Mouse (Mus musculus) monocyte, adult 2 months (primary cell): ENCODE results near the gene Acer3.

Experiments
- DNase-seq, 2 experiments: peaks; one replicate each; pipeline ENCODE4 v3.0.0; 2022; ENCODE audit warnings: low spot score in 2 of 2, low read depth in 1 of 2

Gene Acer3

DNA sequence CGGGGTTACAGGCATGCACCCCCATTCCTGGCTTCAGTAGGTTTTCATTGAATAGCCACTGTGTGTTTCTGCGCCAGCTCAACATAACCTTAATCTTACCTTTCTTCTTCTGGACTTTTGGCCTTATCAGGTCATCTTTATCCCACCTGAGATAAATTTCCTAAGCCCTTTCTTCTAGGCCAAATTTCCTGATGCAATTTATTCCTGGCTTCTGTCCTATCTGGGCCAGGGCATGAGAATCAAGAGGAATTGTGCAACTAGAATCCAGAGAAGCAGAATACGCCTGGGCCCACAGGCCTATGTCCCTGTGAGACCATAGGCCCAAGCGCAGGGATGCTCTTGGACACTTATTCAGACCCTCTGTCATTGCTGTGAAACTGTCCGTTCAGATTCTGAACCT lies 12.5 kb upstream of the Acer3 start:
- DNase-seq = no peak

DNA sequence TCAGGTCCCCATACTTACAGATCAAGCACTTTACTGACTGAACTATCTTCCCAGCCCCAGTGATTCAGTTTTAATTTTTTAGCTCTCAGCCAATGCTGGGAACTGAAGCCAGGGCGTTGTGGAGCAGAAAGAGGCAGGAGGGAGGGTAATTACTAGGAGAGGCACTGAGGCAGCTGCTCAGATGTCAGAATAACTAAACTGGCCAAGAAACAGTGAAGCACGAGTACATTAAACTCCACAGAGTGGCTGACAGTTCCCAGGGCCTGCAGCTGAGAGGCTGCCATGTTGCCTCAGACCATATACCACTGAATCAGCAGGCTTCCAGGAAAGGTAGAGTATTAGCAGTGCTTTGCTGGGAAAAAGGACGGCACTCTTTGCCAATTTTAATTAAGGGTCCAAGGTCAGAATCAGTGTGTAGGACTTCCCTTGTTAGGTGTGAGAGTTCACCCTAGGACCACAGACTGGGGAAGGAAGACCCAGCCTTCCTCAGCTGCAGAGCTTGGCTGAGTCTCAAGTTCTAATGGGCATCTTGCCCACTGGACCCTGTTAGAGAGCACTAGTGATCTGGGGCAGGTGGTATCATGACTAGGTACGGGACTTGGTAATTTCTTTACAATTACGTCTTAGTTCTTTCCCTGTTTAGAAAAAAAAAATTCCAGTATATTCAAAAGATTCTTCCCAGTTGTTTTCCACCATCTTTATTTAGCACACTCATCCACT lies 11.8 kb upstream of the Acer3 start:
- no peak for DNase-seq

DNA sequence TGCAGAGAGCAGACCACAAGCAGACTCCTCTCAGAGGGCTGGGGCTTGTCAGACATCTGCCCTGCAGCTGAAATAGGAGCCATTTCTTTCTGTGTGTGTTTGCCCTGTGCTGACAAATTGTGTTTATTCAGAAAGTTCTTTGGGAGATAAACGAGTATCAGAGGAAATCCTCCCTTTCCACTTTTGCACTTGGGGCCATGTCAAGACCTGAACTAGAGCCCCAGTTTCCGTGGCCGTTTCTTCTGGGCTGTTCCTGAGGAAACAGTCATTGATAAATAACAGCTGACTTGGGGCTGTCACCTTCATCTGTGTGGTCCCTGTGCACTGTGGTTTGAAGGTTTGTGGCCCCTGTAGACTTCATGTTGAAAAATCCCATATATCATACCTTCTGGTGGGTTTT lies 10.9 kb upstream of the Acer3 start:
- no peak for DNase-seq

DNA sequence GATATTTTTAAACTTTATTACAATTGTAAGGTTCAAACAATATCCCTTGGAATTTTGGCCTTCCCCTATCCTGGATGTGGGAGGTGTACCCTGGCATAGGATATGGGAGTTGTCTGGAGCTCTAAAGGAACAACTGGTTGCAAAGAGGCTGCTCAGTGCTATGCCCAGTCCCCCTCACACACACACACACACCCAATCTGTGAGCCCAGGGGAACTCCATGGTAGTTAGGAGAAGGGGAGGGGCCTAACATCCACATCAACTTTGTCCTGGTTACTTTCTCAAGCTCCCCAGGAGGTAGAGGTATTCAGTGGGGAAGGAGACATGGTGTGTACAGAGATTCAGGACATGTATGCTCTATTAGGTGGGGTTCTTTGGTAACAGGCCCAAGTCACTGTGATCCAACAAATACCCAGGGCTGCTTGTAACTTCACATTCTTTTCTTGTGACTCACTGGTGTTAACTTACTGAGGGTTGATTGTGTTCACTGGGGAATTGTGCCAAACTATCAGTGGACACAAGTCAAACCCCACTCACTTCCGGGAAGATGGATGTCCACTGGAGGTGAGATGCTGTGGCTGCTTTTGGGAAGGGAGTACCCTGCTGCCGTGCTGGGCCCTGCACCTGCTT lies 9.5 kb upstream of the Acer3 start:
- DNase-seq = no peak

DNA sequence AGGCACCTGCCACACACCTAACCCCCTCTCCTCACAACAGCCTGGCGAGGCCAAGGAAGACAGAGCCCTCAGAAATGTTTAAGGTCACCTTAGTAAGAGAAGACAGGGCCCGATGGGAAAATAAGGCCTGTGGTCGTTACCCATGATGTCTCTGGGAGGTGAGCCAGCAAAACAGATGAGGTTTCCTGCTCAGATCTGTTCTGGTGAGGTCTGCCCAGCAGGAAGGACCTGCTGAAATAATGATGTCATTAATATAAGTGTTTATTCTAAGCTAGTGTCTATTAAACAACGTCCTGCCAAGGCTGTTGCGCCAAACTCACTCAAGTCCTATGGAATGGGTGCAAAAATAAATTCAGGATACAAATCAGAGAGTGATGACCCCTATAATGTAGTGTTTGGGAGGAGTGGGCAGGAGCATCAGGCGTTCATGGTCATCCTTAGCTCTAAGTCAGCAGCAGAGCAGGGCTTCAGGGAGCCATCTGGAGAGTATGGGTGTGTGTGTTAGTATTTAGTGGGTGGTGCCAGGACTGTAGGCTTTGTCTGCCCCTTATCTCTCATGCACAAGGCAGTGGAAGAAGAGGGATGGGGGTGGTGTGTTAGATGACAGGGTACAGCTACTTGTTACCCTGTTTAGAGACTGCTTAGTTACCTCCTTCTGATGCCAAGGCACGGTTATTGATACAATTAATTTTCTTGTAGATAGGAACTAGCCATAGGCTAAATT lies 8.8 kb upstream of the Acer3 start:
- no peak for DNase-seq

DNA sequence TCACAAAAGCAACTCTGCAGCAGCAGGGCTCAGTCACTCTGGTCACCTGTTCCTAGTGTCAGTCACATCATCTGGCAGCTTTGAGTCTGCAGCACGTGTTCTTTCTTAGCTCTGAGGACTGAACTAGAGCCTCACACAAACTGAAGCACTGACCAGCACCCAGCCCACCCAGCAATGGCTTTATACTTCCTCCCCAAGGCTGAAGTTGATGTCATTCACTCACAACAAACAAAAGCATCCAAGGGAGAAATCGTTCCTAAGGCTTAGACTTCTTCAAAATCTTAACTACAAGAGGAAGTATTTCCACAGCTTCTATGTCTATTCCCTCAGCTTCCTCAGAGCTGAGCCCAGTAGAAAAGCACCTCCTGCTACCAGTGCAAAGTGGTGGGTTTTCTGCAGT lies 7.3 kb upstream of the Acer3 start:
- no peak for DNase-seq

DNA sequence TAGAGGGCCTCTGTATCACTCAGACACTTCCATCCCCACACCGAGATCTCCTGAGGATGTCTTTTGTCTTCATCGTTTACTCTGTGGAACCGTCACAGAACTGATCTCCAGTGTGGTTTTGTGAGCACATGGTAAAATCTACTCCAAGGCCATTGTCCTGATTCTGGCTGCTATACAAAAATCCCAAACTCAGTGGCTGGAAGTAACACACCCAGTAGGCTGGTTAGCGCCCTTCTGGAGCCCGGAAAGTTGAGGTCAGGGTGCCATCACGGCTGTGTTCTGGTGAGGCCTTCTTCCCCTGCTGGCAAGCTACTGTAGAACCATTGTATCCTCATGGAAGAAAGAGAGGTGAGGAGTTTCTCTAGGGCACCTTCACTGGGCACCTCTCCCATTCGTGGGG lies 5.0 kb upstream of the Acer3 start:
- no peak for DNase-seq

DNA sequence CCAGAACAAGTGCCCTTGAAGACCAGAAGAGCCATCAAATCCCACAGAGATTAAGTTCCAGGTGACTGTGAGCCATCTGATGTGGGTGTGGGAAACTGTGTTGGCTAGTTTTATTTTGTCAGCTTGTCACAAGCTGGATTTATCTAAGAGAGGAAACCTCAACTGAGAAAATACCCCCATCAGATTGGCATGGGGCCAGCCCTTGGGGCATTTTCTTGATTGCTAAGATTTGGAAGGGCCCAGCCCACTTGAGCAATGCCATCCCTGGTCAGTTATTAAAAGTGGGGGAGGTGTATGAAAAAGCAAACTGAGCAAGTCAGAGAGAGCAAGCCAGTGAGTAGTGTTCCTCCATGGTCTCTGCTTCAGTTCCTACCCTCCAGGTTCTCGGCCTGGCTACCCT lies 3.2 kb upstream of the Acer3 start:
- no peak for DNase-seq

DNA sequence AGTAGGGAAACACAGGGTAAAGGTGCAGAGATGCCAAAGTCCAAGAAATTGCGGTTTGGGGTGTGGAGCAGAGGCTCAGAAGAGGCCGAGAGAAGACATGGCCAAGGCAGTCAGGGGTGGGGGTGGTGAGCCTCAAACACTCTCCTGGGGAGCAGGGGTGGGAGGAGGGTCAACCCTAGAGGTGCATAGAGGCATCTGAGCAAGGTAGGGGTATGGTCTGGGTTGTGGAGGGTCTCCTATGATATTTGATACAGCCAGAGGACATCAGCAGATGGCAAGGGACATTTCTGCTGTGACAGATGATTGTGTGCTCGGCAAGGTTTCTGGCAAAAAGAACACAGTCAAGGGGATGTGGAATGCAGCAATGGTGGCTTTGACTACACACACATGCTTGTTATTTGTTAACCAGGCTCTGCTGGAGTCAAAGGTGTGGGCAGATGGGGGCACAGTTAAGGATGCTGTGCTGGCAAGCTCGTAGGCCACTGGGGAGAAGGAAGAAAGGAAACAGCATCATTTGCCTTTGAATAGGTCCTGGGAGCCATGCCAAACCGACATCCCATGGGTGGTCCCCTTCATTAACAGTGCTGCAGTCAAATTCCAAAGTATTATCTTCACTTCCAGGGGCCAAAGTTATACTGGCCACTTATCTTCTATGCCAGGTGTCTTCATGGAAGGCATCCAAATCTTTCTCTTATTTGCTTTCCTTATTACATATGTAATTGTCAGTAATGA lies 2.4 kb upstream of the Acer3 start:
- DNase-seq = no peak

DNA sequence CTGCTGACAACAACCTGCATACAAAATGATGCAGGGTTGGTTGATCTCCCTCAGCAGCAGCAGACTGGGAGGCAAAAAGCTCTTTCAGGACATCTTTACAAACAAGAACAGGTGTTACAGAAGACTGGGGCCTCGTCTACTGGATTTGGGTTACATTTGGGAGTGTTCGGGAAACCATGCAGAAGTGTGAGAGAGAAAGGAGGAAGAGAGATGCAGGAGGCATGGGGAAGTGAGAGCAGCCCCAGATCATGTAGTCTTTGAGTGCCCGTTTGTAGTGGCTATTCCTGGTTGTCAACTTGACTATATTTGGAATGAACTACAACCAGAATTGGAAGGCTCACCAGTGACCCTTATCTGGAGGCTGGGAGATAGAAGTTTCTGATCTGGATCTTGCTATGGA lies 1.4 kb upstream of the Acer3 start:
- DNase-seq = peak; percentile 40 to 48

DNA sequence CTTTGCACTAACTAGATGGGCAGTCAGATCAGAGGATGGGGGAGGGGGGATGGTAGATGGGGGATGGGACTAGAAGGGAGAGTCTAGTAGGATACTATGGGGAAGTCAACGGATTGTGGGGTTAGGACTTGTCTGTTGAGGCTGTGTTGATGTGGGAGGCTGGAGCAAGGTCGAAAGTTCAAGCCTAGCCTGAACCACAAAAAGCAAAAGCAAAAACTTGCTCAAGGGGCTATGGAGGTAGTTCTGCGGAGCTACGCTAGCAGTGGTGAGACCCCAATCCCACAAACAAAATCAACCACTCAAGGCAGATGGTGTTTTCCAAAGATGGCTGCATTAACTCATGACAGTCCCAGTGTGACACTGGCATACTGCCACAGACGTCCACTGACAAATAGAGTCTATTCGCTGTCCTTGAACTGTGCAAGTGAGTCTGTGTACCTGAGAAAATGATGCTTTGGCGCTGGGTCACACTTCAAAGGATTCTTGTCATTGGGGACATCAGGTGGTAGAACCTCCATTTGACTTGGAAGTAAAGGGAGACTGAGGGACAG lies 927 bp downstream of the Acer3 start:
- no peak for DNase-seq

DNA sequence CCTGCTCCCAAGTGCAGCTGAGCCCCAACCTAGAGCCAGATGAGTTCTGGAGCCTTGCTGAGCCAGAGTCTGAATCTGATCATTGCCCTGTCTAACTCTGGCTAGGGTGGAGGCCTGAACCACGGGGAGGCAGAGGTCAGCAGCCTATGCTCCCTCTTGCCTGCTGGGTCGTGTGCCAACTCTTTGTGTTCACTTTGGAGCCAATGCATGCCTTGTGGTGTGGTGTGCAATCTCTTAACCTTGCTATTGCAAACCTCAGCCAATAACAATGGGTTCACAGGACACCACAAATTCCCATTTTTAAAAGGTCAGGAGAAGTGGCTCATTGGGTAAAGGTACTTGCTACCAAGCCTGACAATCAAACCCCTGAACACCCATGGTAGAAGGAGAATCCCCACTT lies 4.4 kb downstream of the Acer3 start:
- DNase-seq = no peak

DNA sequence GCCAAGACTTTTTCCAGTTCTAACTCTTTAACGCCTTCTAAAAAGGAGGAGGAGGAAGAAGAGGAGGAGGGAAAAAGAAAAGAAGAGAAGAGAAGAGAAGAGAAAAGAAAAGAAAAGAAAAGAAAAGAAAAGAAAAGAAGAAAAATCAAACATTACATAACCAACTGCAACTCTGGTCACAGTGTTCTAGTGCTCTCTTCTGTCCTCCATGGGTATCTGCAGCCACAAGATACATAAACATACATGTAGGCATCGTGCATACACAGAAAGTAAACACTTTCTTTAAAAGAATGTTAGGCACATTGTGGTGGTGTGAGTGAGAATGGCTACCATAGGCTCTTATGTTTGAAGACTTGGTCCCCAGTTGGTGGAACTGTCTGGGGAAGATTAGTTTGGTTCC lies 5.9 kb downstream of the Acer3 start:
- no peak for DNase-seq

DNA sequence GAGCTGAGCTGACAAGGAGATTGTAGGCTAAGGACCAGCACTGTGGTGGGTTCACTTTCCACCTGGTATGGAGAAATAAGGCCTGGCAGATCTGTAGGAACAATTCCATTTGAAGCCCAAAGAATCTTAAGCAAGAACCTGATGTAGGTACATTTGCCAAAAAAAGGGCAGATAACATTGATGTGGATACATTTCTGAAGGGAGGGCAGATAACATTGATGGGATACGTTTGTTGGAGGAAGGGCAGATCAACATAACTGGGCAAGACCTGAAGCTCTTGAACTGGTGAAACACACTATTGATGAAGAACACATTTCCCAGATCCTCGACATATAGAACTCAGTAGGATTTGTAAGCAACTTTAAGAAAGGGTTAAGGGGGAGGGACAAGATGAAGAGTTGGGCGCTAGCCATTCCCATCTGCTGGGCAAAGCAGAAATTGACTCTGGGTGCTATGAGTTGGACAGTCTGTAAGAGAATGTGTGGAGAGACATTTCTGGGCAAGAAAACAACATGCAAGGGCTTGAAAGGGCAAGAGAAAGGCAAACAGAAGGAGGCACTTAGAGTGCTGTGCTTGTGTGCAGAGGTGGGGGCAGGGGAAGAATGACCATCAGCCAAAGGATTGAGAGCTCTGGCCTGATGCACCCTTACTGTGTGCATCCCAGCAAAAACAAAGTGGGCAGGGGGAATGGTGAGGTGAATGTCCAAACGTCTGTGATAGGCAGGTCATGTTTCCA lies 8.7 kb downstream of the Acer3 start:
- no peak for DNase-seq

DNA sequence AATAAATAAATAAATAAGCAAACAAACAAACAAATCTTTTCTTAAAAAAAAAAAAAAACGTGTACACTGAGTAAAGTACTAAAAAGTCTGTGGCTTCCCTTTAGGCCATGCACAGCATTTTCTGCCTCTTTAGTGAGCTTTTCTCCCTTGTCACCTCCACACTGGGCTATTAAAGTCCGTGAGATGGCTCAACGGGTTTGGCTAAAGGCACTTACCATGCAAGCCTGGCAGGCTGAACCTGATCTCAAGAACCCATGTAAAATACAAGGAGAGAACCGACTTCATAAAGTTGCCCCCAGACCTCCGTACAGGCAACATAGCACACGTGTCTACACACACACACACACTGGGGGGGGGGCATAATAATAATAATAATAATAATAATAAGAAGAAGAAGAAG lies 10.7 kb downstream of the Acer3 start:
- DNase-seq = no peak

DNA sequence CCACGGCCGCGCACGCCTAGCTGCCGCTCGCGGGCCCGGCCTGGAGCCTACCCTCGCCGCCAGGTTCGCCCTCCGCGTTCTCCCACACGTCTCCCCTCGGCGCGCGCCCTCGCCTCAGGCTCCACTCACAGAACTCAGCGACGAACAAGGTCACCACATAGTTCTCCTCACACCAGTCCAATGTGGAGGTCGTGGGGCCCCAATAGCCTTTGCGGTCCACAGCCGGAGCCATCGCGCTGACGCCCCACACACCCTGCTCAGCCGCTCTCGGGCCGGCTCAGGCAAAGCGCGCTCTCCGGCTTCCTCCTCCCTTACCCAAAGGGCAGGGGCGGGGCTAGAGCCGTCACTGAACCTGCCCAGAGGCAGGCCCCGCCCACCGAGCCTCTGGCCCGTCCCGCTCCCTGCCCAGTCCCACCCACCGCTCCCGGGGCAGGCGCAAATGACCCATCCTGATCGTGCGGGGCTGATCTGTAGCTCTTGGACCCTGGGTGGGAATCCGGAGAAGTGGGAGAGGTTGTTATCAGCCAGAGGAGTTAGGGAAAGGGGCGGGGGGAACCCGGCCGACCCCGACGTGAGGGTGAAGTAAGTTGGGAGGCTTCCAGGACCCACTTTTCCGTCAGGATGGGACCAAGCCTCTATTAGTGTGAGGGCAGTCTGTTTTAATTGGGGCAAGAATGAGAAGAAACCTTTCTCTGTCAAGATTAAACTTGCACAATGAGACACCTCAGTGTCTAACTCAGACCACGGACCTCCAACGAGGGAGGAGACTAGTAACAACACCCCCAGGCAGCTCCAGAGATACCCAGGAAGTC lies 11.6 kb downstream of the Acer3 start:
- peak; percentile 80 to 89 for DNase-seq

DNA sequence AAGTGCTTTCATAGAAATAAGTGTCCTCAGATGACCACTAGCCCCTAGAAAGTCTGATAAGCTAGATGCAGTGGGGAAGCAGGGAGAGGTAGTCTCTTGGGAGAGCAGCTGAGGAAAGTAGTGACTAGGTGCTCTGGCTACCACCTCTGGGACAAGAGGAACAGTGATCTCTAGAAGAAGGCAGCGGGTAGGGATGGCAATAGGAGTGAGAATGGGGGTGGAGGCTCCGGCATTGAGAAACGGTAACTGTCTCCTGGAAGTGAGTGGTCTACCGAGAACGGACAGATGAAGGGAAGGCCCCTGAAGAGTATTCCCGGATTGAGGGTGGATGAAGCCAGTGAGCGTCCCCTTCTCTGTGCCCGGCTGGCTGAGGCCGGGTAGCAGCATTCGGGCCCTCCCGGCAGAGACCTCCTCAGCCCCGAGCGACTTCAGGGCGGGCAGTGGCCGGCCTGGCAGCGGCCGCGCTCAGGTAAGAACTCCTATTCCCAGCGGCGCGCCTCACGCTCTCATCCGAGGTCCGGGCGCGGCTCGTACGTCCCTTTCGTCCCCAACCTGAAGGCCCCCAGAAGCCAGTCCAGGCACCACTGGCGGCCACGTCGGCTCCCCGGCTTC lies 12.3 kb downstream of the Acer3 start:
- DNase-seq = no peak

DNA sequence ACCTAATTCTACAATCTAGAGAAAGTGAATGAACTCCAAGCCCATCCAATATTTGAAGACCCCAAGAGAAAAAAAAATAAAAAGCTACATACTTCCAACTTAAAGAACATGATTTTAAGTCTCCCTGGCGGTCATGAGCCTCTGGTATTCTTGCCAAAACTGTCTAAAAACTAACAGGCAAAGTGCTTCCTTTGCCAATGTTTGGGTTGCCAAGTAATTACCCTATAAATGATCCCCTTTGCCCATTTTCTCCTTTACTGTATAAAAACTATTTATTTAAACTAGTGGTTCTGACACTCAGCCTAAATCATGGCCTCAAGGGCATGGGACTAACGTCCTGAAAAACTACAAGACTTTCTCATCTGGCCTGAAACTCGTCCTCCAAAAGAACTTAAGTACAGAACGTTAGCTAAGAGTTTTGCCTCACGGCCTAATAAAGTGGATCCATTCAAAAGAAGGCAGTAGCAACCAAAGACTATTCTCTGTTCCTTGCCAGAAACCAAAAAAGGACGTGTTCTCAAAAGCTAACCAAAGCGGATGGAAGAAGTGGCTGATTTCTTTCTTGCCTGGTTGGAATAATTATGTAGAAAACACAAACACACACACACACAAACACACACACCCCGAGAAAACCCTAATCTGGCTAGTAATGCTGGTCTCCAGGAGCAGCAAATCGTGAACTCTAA lies 12.9 kb downstream of the Acer3 start:
- no peak for DNase-seq

DNA sequence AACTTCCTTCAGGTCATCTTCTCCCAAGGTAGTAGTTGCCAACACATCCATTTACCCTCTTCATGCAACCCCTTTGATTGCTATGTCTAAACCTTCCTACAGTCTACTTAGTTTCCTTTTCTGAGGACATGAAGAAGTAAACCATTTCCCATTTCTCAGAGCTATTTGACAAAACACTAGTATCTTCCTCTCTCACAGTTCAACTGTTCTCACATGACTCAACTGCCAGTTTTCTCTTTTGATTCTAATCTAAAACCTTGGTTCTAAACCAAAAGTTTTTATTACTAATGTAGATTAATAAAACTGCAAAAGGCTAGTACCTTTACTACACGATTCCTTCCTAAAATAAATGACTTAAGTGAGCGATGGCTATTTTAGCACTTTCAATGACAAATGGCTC lies 13.6 kb downstream of the Acer3 start:
- no peak for DNase-seq
